Mouse (Mus musculus): Measurements from ENCODE around the gene Zfp936. TPM values are rescaled to one million over a fixed set of nuclear protein-coding genes. Genes with fewer than 3 reads are reported as not detected.
"Not testable (repeated sequence)": the region's sequence is repeated elsewhere in the genome, so short reads cannot be mapped to it uniquely, and the experiment has no call there.

The Zfp936 gene
- polyA plus RNA-seq (2017; shearing (Covaris generic)): under 1 TPM in 1 of 2 experiments, not detected in 1; 0.69 TPM

GRCm38 (mm10) chr7:43113929-43114328 lies at the start of gene Zfp936:
Zfp936 (plus strand) TSS chr7:43114229.
- ATAC-seq: not testable (repeated sequence)

GRCm38 (mm10) chr7:43077831-43078230 lies 36.2 kb upstream of the Zfp936 start:
- no peak for ATAC-seq

- ATAC-seq: not testable (repeated sequence)
Measured at GRCm38 (mm10) chr7:43128691-43129090, 14.7 kb downstream of the Zfp936 start.

GRCm38 (mm10) chr7:43164121-43164520 lies 50.1 kb downstream of the Zfp936 start:
- not testable (repeated sequence) for ATAC-seq

- not testable (repeated sequence) for ATAC-seq
Measured at GRCm38 (mm10) chr7:43167101-43167500, 53.1 kb downstream of the Zfp936 start.

GRCm38 (mm10) chr7:43167811-43168210 lies 53.8 kb downstream of the Zfp936 start:
- ATAC-seq: not testable (repeated sequence)

- not testable (repeated sequence) for ATAC-seq
Measured at GRCm38 (mm10) chr7:43168212-43168611, 54.2 kb downstream of the Zfp936 start.

GRCm38 (mm10) chr7:43177003-43177702 lies 63.1 kb downstream of the Zfp936 start:
- ATAC-seq: no peak

- not testable (repeated sequence) for ATAC-seq
Measured at GRCm38 (mm10) chr7:43213781-43214180, 99.8 kb downstream of the Zfp936 start.

Other genes starting within 250 kb of the Zfp936 start
- not detected for gene Gm2381, start 247.0 kb upstream of the Zfp936 start, polyA plus RNA-seq (2017; shearing (Covaris generic))
- under 1 TPM in 1 of 2 experiments, not detected in 1; 0.11 TPM for gene Vmn2r63, start 180.4 kb upstream of the Zfp936 start, polyA plus RNA-seq (2017; shearing (Covaris generic))
- not detected for gene Gm9268, start 95.5 kb upstream of the Zfp936 start, polyA plus RNA-seq (2017; shearing (Covaris generic))
- gene Zfp715, start 199.1 kb downstream of the Zfp936 start, polyA plus RNA-seq (2017; shearing (Covaris generic)): 10 to 100 TPM; 15.3 to 18.5 TPM
- not detected for gene Siglecf, start 237.1 kb downstream of the Zfp936 start, polyA plus RNA-seq (2017; shearing (Covaris generic))

Data from CD4-positive, CD25-positive, alpha-beta regulatory T cell, adult 4 months (primary cell).